Mouse (Mus musculus): ENCODE data around the gene Nop16. TPM values are rescaled to one million over a fixed set of nuclear protein-coding genes. Genes with fewer than 3 reads are reported as not detected.

The Nop16 gene
- 29.4 and 31.0 TPM in 2 replicates for polyA plus RNA-seq (2015; fragmentation: Nextera tagmentation; extraction: Ambion mirVana)

- Histone ChIP-seq H3K4me1 (ENCODE audit: insufficient read depth, low read depth, low read length) (peaks cover 4% of the 10 kb centered on the region; the same call in 1 of the 2 replicates), H3K4me2 (replicated peaks; ENCODE audit: low read depth, low read length) (peak within 1 kb of the TSS; percentile 78), H3K9ac (replicated peaks; ENCODE audit: low read depth) (peak within 1 kb of the TSS; percentile 69), H3K4me3 (ENCODE audit: low read depth, low read length) (peak within 1 kb of the TSS; percentile 77), H3K27ac (ENCODE audit: low read length) (peak within 1 kb of the TSS; percentile 87), H3K9me3 (ENCODE audit: low read length) (no peaks in the 10 kb centered on the region), H3K27me3 (replicated peaks; ENCODE audit: insufficient read depth, low read length) (no peaks in the 10 kb centered on the region), H3K36me3 (ENCODE audit: insufficient read depth, low read length) (peaks cover 4% of the 10 kb centered on the region; the same call in 1 of the 2 replicates)
- peak; percentile 99 for DNase-seq (ENCODE audit: low spot score)
- under 1% methylated on average over 51 of the region's 51 CpGs for WGBS
- no peak for TF ChIP-seq EP300 (IDR thresholded peaks at IDR 0.05)
- no peak for TF ChIP-seq CTCF (IDR thresholded peaks at IDR 0.05)
- ATAC-seq: peak; percentile 99
Measured at GRCm38 (mm10) chr13:54589996-54590951, at the start of gene Nop16, which contains the start of gene Higd2a. TSS of gene Nop16 (minus strand) at chr13:54590090. TSS of gene Higd2a (plus strand) at chr13:54590207.

- H3K4me3 ChIP-seq (ENCODE audit: low read depth, low read length): no peak overlapping the region
- no peak overlapping the region for H3K27ac ChIP-seq (ENCODE audit: low read length)
- no peak overlapping the region for H3K9ac ChIP-seq (replicated peaks; ENCODE audit: low read depth)
- TF ChIP-seq CTCF (IDR thresholded peaks at IDR 0.05) (no peak), EP300 (IDR thresholded peaks at IDR 0.05) (no peak)
- no peaks in the 10 kb centered on the region for H3K27me3 ChIP-seq (replicated peaks; ENCODE audit: insufficient read depth, low read length)
- H3K4me1 ChIP-seq (ENCODE audit: insufficient read depth, low read depth, low read length): no peaks in the 10 kb centered on the region
- DNase-seq (ENCODE audit: low spot score) (no peak), ATAC-seq (no peak)
- WGBS: 100% methylated on average over 3 of the region's 3 CpGs
- no peaks in the 10 kb centered on the region for H3K9me3 ChIP-seq (ENCODE audit: low read length)
- no peak overlapping the region for H3K4me2 ChIP-seq (replicated peaks; ENCODE audit: low read depth, low read length)
- 0 out of 2 replicates have a peak, but pooled peaks cover 8% of the 10 kb centered on the region for H3K36me3 ChIP-seq (ENCODE audit: insufficient read depth, low read length)
Measured at GRCm38 (mm10) chr13:54635011-54635410, 45.1 kb upstream of the Nop16 start.

DNA sequence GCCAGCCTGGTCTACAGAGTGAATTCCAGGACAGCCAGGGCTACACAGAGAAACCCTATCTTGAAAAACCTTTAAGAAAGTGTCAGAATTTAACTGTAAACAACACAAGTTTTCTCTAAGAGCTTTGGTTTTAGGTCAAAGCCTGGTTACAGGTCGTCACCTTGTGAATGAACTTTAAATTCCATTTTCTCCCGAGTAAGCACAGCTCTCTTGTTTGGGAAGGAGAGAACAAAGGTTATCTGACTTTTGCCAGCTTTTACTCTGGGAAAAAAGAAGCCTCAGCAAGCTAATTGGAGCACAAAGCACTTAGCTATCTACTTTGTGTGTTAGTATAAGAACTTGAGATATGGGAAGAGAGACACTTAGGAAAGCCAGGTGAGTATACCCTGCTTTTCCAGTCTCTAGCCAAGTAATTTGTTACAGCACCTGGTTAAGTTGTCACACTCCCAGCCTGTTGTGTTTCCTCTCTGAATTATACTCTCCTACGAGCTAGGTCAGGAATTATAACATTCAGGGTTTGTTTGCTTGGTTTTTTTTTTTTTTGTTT, 42.9 kb upstream of the Nop16 start:
- Histone ChIP-seq H3K9me3 (ENCODE audit: low read length) (no peaks in the 10 kb centered on the region), H3K27ac (ENCODE audit: low read length) (no peak overlapping the region), H3K4me2 (replicated peaks; ENCODE audit: low read depth, low read length) (no peak overlapping the region), H3K4me1 (ENCODE audit: insufficient read depth, low read depth, low read length) (no peaks in the 10 kb centered on the region), H3K27me3 (replicated peaks; ENCODE audit: insufficient read depth, low read length) (no peaks in the 10 kb centered on the region), H3K9ac (replicated peaks; ENCODE audit: low read depth) (no peak overlapping the region), H3K36me3 (ENCODE audit: insufficient read depth, low read length) (no peaks in the 10 kb centered on the region), H3K4me3 (ENCODE audit: low read depth, low read length) (no peak overlapping the region)
- TF ChIP-seq CTCF (IDR thresholded peaks at IDR 0.05) (no peak), EP300 (IDR thresholded peaks at IDR 0.05) (peak; percentile 40; the same call in 1 of the 2 replicates)
- WGBS: 37% methylated on average over 3 of the region's 3 CpGs
- peak; percentile 83 for DNase-seq (ENCODE audit: low spot score)
- ATAC-seq: peak; percentile 80

DNA sequence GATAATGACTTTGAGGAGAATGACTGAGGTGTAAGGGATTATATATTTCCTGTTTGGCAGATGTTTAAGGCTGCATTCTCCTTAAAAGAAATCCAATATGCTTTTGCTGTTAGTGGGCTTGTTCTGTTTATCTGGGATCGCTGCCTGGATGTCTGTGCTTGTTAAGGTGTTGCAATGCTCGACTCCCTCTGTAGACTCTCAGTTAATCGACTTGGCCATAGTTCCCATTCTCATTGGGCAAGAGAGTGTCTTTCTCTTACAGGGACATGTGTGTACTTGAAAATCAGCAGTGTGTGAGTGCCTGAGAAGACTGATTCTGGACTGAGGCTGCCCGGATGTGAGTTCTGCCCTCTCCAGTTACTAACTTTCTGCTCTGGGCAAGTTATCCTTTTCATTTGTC, 39.2 kb upstream of the Nop16 start:
- Histone ChIP-seq H3K4me1 (ENCODE audit: insufficient read depth, low read depth, low read length) (no peaks in the 10 kb centered on the region), H3K27ac (ENCODE audit: low read length) (peak overlapping the region; percentile 6; the same call in 1 of the 2 replicates), H3K36me3 (ENCODE audit: insufficient read depth, low read length) (no peaks in the 10 kb centered on the region), H3K27me3 (replicated peaks; ENCODE audit: insufficient read depth, low read length) (no peaks in the 10 kb centered on the region), H3K9me3 (ENCODE audit: low read length) (no peaks in the 10 kb centered on the region), H3K4me3 (ENCODE audit: low read depth, low read length) (no peak overlapping the region), H3K9ac (replicated peaks; ENCODE audit: low read depth) (no peak overlapping the region), H3K4me2 (replicated peaks; ENCODE audit: low read depth, low read length) (no peak overlapping the region)
- 43% methylated on average over 4 of the region's 4 CpGs for WGBS
- DNase-seq (ENCODE audit: low spot score) (peak; percentile 95), ATAC-seq (peak; percentile 90)
- TF ChIP-seq EP300 (IDR thresholded peaks at IDR 0.05) (peak; percentile 44; the same call in 1 of the 2 replicates), CTCF (IDR thresholded peaks at IDR 0.05) (no peak)

DNA sequence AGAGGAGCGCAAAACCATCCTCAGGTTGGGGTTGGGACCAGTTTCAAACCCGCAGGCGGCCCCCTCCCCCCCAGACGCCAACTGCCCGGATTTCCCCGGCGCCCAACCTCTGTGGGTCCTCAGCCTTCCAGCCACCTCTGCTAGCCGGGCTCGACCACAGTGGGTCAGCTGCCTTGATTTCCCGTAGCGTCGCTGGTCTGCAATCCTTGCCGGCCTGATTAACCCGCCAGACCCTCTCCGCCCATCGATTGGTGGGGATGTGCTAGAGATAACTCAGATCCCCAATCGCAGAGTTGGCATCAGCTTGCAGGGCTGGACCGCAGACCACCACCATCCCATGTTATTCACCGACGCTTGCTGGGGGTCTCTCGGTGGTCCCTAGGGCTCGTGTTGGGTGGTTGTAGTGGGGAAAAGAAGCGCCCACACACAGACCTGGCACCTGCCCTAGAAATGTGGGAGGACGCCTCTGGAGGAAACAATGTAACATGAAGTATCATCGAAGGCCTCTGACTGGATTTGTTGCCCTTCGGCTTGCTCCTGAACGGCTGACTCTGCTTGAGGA, 32.2 kb upstream of the Nop16 start:
- H3K27ac ChIP-seq (ENCODE audit: low read length): peak overlapping the region; percentile 88
- TF ChIP-seq EP300 (IDR thresholded peaks at IDR 0.05) (no peak), CTCF (IDR thresholded peaks at IDR 0.05) (no peak)
- peak; percentile 66 for DNase-seq (ENCODE audit: low spot score)
- peak; percentile 47 for ATAC-seq
- H3K27me3 ChIP-seq (replicated peaks; ENCODE audit: insufficient read depth, low read length): no peaks in the 10 kb centered on the region
- under 1% methylated on average over 26 of the region's 27 CpGs for WGBS
- H3K9me3 ChIP-seq (ENCODE audit: low read length): no peaks in the 10 kb centered on the region
- peak overlapping the region; percentile 96 for H3K9ac ChIP-seq (replicated peaks; ENCODE audit: low read depth)
- no peaks in the 10 kb centered on the region for H3K36me3 ChIP-seq (ENCODE audit: insufficient read depth, low read length)
- peak overlapping the region; percentile 85 for H3K4me2 ChIP-seq (replicated peaks; ENCODE audit: low read depth, low read length)
- peaks cover 4% of the 10 kb centered on the region; the same call in 1 of the 2 replicates for H3K4me1 ChIP-seq (ENCODE audit: insufficient read depth, low read depth, low read length)
- peak overlapping the region; percentile 95 for H3K4me3 ChIP-seq (ENCODE audit: low read depth, low read length)

Measured in lung, postnatal 0 days (tissue).